Mouse (Mus musculus) stomach, postnatal 0 days (tissue): ENCODE data around the gene Cmtr2.

Experiments
- CTCF ChIP-seq: IDR thresholded peaks from 2 replicates; pipeline ENCODE4 v1.5.1; 2016; ENCODE audit warnings: antibody characterized with exemption, low read depth, mild to moderate bottlenecking, moderate library complexity
- EP300 ChIP-seq: optimal IDR thresholded peaks from 2 replicates; pipeline ENCODE3; 2016; ENCODE audit warnings: antibody characterized with exemption

DNA sequence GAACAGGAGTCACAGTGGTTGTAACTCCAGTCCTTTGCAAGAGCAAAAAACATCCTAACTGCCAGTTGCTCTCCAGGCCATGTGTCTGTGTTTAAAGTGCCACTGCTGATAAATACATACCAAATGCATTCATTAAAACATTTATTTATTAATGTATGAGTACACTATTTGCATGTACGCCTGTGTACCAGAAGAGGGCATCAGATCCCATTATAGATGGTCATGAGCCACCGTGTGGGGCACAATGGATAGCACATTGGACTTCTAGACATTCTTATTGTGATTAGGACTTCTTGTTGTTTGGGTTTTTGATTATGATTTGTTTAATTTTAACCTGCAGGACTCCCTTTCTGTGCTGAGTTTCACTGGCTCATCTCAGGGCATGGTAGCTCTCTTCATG lies 57.9 kb downstream of the Cmtr2 start:
- TF ChIP-seq EP300 (no peak), CTCF (peak; percentile 47)
